Mouse (Mus musculus): Measurements from ENCODE around the gene Gp9. TPM values are rescaled to one million over a fixed set of nuclear protein-coding genes. Genes with fewer than 3 reads are reported as not detected.

Gp9 gene
- polyA plus RNA-seq, 1 experiment: 0.66 TPM

DNA sequence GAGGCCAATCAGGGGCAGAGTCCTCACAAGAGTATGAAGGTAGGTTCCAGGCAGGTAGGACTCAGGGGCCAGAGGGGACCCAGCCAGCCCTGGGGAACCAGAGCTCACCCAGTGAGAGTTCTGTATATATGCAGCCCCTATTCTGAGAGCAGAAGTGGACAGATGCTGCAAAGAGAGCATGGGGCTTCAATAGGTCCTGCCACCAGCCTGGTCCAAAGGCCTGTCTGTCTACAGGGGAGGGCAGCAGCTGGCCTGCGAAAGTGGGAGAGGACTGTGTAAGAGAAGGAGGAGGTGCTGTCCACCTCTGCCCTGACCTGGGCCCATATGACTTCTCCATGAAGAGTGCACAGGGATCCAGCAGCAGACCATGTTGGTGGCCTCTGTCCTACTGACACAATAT is 1.2 kb upstream of the Gp9 start:
- no peaks in the 10 kb centered on the region for H3K27me3 ChIP-seq (replicated peaks; ENCODE audit: control insufficient read depth, insufficient read depth, low read length)
- peaks cover 3% of the 10 kb centered on the region; the same call in 1 of the 2 replicates for H3K4me1 ChIP-seq (ENCODE audit: control insufficient read depth, insufficient read depth, low read length)
- no peak for DNase-seq
- 67% methylated on average over 1 of the region's 1 CpGs for WGBS
- TF ChIP-seq POLR2A (IDR thresholded peaks at IDR 0.05; ENCODE audit: low read depth, low read length) (no peak), CTCF (conservative IDR thresholded peaks at IDR 0.05; ENCODE audit: insufficient read depth, insufficient read length, low read depth, low read length) (no peak)
- no peaks in the 10 kb centered on the region for H3K36me3 ChIP-seq (ENCODE audit: control insufficient read depth, insufficient read depth, low read length)
- no peak overlapping the region for H3K27ac ChIP-seq (ENCODE audit: insufficient read depth, low read depth, low read length)
- H3K4me3 ChIP-seq (ENCODE audit: insufficient read depth, low read depth, low read length): no peak overlapping the region

DNA sequence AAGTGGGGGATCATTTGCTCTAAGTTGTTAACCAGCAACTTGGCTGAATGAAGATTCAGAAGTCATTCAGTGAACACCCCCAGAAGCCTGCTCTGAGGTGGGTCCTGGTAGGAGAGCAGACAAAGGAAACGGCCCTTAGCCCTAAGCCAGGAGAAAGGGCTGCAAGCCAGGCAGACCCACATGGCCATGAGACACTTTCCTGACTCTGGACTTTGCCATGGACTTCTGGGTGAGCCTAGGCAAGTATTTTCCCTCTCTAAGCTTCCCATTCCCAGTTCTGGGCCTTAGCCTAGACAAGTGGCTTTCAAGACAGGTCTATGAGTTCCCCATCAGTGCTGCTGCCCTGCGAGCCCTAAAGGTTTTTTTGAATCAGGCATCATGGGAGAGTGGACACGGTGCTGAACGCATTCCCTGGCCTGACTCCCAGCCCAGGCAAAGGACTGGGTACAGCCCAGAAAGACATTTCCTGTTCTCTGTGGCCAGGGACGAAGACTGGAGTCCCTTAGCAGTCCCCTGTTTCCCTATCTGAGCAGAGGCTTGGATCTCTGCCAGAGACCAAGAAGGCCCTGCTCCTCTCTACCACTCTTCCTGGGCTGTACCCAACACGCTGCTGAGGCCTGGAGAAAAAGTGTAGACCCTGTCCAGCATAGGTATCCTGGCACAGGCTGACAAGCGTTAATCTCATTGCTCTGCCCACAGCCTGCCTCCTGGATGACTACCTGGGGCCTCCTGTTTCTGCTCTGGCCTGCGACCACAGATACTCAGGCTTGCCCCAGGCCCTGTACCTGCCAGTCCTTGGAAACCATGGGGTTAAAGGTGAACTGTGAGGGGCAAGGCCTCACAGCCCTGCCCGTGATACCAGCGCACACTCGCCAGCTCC is 662 bp downstream of the Gp9 start:
- H3K27me3 ChIP-seq (replicated peaks; ENCODE audit: control insufficient read depth, insufficient read depth, low read length): no peaks in the 10 kb centered on the region
- 55% methylated on average over 11 of the region's 11 CpGs for WGBS
- H3K36me3 ChIP-seq (ENCODE audit: control insufficient read depth, insufficient read depth, low read length): no peaks in the 10 kb centered on the region
- peaks cover 3% of the 10 kb centered on the region; the same call in 1 of the 2 replicates for H3K4me1 ChIP-seq (ENCODE audit: control insufficient read depth, insufficient read depth, low read length)
- H3K4me3 ChIP-seq (ENCODE audit: insufficient read depth, low read depth, low read length): no peak overlapping the region
- DNase-seq: peak; percentile 47
- TF ChIP-seq POLR2A (IDR thresholded peaks at IDR 0.05; ENCODE audit: low read depth, low read length) (no peak), CTCF (conservative IDR thresholded peaks at IDR 0.05; ENCODE audit: insufficient read depth, insufficient read length, low read depth, low read length) (no peak)
- no peak overlapping the region for H3K27ac ChIP-seq (ENCODE audit: insufficient read depth, low read depth, low read length)

DNA sequence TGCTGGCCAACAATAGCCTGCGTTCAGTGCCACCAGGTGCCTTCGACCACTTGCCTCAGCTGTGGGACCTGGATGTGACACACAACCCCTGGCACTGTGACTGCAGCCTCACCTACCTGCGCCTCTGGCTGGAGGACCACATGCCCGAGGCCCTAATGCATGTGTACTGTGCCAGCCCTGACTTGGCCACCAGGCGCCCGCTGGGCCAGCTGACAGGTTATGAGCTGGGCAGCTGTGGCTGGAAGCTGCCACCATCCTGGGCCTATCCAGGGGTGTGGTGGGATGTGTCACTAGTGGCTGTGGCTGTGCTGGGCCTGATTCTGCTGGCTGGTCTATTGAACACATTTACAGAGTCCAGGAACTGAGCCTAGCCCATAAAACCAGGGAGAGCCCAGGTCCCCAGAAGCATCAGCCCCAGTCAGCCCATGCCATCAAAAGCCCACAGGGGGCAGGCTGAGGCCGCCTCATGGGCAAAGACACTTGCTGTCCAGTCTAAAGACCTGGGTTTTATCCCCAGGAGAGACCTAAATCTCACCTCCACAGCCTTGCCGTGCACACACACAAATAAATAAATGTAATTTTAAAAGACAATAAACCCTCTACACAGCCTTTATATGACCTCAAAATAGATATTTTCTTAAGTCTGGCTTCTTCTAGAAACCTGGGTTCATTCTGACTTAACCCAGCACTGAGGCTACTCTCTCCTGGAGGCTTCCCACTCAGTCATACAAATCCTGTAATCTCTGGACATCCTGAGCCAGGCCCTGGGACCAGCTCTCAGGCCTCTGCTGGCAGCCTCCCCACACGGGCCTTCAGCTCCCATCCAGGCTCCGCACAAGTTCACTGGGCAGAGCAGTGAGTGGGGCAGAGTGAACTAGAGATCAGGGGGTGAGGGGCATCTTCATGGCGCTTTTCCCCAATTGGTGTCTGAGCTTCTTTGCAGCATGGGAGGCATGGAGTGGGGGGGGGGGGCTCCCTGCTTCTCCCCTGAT is 1.6 kb downstream of the Gp9 start:
- no peak overlapping the region for H3K27ac ChIP-seq (ENCODE audit: insufficient read depth, low read depth, low read length)
- WGBS: 89% methylated on average over 11 of the region's 11 CpGs
- no peak for DNase-seq

DNA sequence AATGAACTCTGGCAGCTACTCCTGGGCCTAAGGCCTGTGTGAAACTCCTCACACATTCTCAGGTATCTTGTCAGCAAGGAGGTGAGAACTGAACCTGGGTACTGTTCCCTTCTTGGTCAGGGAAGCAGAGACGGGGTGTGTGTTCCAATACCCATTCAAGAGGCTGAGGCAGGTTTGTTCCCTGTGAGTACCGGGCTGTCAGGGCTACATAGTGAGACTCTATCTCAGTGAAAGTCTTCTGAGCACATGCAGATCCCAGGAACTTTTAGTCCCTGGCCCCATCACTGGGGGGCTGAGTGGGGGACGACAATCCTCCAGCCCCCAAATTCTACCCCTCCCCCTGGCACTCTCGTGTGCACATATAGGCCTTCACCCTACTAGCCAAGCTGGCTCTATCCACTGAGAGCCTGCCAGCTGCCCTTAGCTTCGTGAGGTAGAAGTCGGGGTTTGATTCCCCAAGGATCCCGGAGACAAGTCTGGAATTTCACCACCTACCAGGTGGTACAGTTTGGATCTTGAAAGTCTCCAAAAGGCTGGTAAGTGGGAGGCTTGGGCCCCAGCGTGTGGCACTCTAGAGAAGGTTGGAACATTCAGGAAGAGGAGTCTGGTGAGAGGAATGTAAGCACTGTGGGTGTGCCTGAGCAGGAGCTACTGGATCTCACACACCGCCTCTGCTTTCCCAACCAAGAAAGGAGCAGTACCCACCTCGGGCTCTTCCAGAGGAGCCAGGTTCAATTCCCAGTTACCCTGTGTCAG is 2.9 kb downstream of the Gp9 start:
- 86% methylated on average over 10 of the region's 10 CpGs for WGBS
- no peak for DNase-seq
- TF ChIP-seq POLR2A (IDR thresholded peaks at IDR 0.05; ENCODE audit: low read depth, low read length) (no peak), CTCF (conservative IDR thresholded peaks at IDR 0.05; ENCODE audit: insufficient read depth, insufficient read length, low read depth, low read length) (no peak)
- Histone ChIP-seq H3K36me3 (ENCODE audit: control insufficient read depth, insufficient read depth, low read length) (no peaks in the 10 kb centered on the region), H3K27ac (ENCODE audit: insufficient read depth, low read depth, low read length) (no peak overlapping the region), H3K4me3 (ENCODE audit: insufficient read depth, low read depth, low read length) (no peak overlapping the region), H3K4me1 (ENCODE audit: control insufficient read depth, insufficient read depth, low read length) (peaks cover 3% of the 10 kb centered on the region; the same call in 1 of the 2 replicates), H3K27me3 (replicated peaks; ENCODE audit: control insufficient read depth, insufficient read depth, low read length) (no peaks in the 10 kb centered on the region)

More for the DNA sequence above, 1.6 kb downstream of the Gp9 start:
- Histone ChIP-seq H3K4me3 (ENCODE audit: insufficient read depth, low read depth, low read length) (no peak overlapping the region), H3K27me3 (replicated peaks; ENCODE audit: control insufficient read depth, insufficient read depth, low read length) (no peaks in the 10 kb centered on the region), H3K36me3 (ENCODE audit: control insufficient read depth, insufficient read depth, low read length) (no peaks in the 10 kb centered on the region), H3K4me1 (ENCODE audit: control insufficient read depth, insufficient read depth, low read length) (peaks cover 3% of the 10 kb centered on the region; the same call in 1 of the 2 replicates)
- TF ChIP-seq CTCF (conservative IDR thresholded peaks at IDR 0.05; ENCODE audit: insufficient read depth, insufficient read length, low read depth, low read length): peak; percentile 39
- TF ChIP-seq POLR2A (IDR thresholded peaks at IDR 0.05; ENCODE audit: low read depth, low read length): no peak

GRCm38 (mm10) chr6:87784033-87784432 is 6.2 kb downstream of the Gp9 start:
- WGBS: 78% methylated on average over 8 of the region's 8 CpGs
- Histone ChIP-seq H3K4me1 (ENCODE audit: control insufficient read depth, insufficient read depth, low read length) (0 out of 2 replicates have a peak, but pooled peaks cover 2% of the 10 kb centered on the region), H3K36me3 (ENCODE audit: control insufficient read depth, insufficient read depth, low read length) (no peaks in the 10 kb centered on the region), H3K4me3 (ENCODE audit: insufficient read depth, low read depth, low read length) (no peak overlapping the region), H3K27me3 (replicated peaks; ENCODE audit: control insufficient read depth, insufficient read depth, low read length) (no peaks in the 10 kb centered on the region), H3K27ac (ENCODE audit: insufficient read depth, low read depth, low read length) (no peak overlapping the region)
- DNase-seq: no peak
- TF ChIP-seq POLR2A (IDR thresholded peaks at IDR 0.05; ENCODE audit: low read depth, low read length): no peak
- TF ChIP-seq CTCF (conservative IDR thresholded peaks at IDR 0.05; ENCODE audit: insufficient read depth, insufficient read length, low read depth, low read length): no peak

DNA sequence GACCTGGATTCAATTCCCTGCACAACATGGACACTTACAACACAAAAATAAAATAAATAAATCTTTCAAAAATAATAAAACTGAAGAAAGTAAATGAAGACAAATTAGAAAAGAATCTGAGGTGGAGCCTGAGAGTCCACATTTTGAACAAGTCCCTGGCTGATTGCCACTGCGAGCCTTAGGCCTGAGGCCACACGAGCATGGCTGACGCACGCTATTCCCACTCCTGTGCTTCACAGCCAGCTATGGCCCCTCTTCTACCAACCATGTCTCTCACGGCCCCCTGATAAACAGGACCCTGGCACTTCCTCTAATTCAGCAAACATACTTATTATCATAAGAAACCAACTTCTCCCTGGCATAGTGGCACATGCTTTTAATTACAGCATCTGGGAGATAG is 8.7 kb downstream of the Gp9 start:
- no peak for DNase-seq
- no peaks in the 10 kb centered on the region for H3K27me3 ChIP-seq (replicated peaks; ENCODE audit: control insufficient read depth, insufficient read depth, low read length)
- H3K4me3 ChIP-seq (ENCODE audit: insufficient read depth, low read depth, low read length): no peak overlapping the region
- H3K27ac ChIP-seq (ENCODE audit: insufficient read depth, low read depth, low read length): no peak overlapping the region
- TF ChIP-seq CTCF (conservative IDR thresholded peaks at IDR 0.05; ENCODE audit: insufficient read depth, insufficient read length, low read depth, low read length): no peak
- no peak for TF ChIP-seq POLR2A (IDR thresholded peaks at IDR 0.05; ENCODE audit: low read depth, low read length)
- WGBS: 86% methylated on average over 5 of the region's 5 CpGs
- H3K36me3 ChIP-seq (ENCODE audit: control insufficient read depth, insufficient read depth, low read length): no peaks in the 10 kb centered on the region
- H3K4me1 ChIP-seq (ENCODE audit: control insufficient read depth, insufficient read depth, low read length): 0 out of 2 replicates have a peak, but pooled peaks cover 2% of the 10 kb centered on the region

All from kidney, adult 2 months (tissue).